Mouse (Mus musculus) embryonic facial prominence, embryonic 14.5 days (tissue): ENCODE results near the gene 1190007I07Rik. TPM values are rescaled to one million over a fixed set of nuclear protein-coding genes. Genes with fewer than 3 reads are reported as not detected.
"Not testable (repeated sequence)": the region's sequence is repeated elsewhere in the genome, so short reads cannot be mapped to it uniquely, and the experiment has no call there.

Source experiments
- ATAC-seq: fragments of 200-750 bp; cut with Nextera tagmentation; 2 replicates; pipeline ENCODE4 v1.8.0; 2017; ENCODE audit warnings: low read depth, moderate number of reproducible peaks, moderate TSS enrichment
- DNase-seq: peaks from one replicate; pipeline ENCODE4 v3.0.0-alpha.2; 2015; ENCODE audit warnings: low spot score
- H3K27ac ChIP-seq: fragments of 300-500 bp; sonication (generic); replicated peaks from 2 replicates; pipeline ENCODE4 v1.5.1; 2014; ENCODE audit warnings: low read depth, mild to moderate bottlenecking, low read length, moderate library complexity
- H3K27me3 ChIP-seq: fragments of 300-500 bp; sonication (generic); replicated peaks from 2 replicates; pipeline ENCODE4 v1.6.1; 2014; ENCODE audit warnings: low read length; ENCODE audit not compliant: control insufficient read depth, insufficient read depth
- H3K36me3 ChIP-seq: fragments of 300-500 bp; sonication (generic); 2 replicates; pipeline ENCODE4 v1.6.1; 2014; ENCODE audit warnings: low read length, mixed read lengths; ENCODE audit not compliant: control insufficient read depth, insufficient read depth
- H3K4me1 ChIP-seq: fragments of 300-500 bp; sonication (generic); 2 replicates; pipeline ENCODE4 v1.6.1; 2014; ENCODE audit warnings: antibody characterized with exemption, low read length; ENCODE audit not compliant: control insufficient read depth, insufficient read depth
- H3K4me2 ChIP-seq: fragments of 300-500 bp; sonication (generic); 2 replicates; pipeline ENCODE4 v1.6.1; 2014; ENCODE audit warnings: low read depth, mild to moderate bottlenecking, low read length, moderate library complexity, mixed read lengths
- H3K4me3 ChIP-seq: fragments of 300-500 bp; sonication (generic); 2 replicates; pipeline ENCODE4 v1.5.1; 2014; ENCODE audit warnings: low read depth, mild to moderate bottlenecking, low read length
- H3K9ac ChIP-seq: fragments of 300-500 bp; sonication (generic); 2 replicates; pipeline ENCODE4 v1.6.1; 2014; ENCODE audit warnings: low read depth, mild to moderate bottlenecking, low read length, moderate library complexity, mixed read lengths
- H3K9me3 ChIP-seq: fragments of 300-500 bp; sonication (generic); 2 replicates; pipeline ENCODE4 v1.6.1; 2016; ENCODE audit warnings: low read length; ENCODE audit not compliant: control insufficient read depth
- WGBS: fragments of 180-500 bp; shearing (Covaris S2); extraction: QIAGEN DNeasy Blood & Tissue Kit; methylation state at CpG from one replicate; pipeline ENCODE4 v1.1.7; 2014; 5-methylcytosine and 5-hydroxymethylcytosine counted together
- polyA plus RNA-seq: library from polyadenylated mRNA; unstranded; fragments of >200 nt; fragmentation: Nextera tagmentation; extraction: Ambion mirVana; gene quantifications from 2 replicates; pipeline ENCODE4 v1.2.1, GENCODE M21; 2014

The 1190007I07Rik gene
- polyA plus RNA-seq, 1 experiment from 2014 or later = 33.0 TPM

- H3K4me3 ChIP-seq, H3K9me3 ChIP-seq, ATAC-seq, H3K9ac ChIP-seq, DNase-seq, H3K27ac ChIP-seq, H3K4me1 ChIP-seq, H3K27me3 ChIP-seq, H3K4me2 ChIP-seq, H3K36me3 ChIP-seq: not testable (repeated sequence)
- WGBS = 89% methylated on average over 9 of the region's 9 CpGs
Measured at GRCm38 (mm10) chr10:82589673-82590072, 33.4 kb downstream of the 1190007I07Rik start.

DNA sequence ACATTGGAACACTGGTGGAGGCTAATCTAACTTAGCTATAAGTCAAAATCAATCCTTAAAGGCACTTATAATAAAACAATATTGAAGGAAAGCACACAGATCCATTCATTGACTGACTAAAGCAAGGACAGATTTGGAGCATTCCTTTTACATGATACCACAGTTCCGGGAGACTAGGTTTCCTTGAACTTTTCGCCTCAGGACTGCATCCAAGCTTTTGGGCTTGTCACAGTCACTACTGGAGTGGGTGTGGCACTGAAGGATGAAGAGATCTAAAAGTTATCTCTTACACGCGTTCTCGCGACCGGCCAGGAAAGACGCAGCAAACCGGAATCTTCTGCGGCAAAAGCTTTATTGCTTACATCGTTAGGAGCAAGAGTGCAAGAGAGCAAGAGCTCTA is 51.9 kb downstream of the 1190007I07Rik start:
- not testable (repeated sequence) for H3K27ac ChIP-seq, DNase-seq, H3K4me3 ChIP-seq, ATAC-seq, H3K9me3 ChIP-seq, H3K27me3 ChIP-seq, H3K9ac ChIP-seq, H3K4me2 ChIP-seq, H3K36me3 ChIP-seq, H3K4me1 ChIP-seq
- 96% methylated on average over 11 of the region's 11 CpGs for WGBS

Other genes starting within 250 kb of the 1190007I07Rik start
- gene Gm1553, start 130.6 kb downstream of the 1190007I07Rik start, polyA plus RNA-seq = not detected in 2 replicates
- 103 and 119 TPM in 2 replicates for gene Tdg, start 6.6 kb upstream of the 1190007I07Rik start, polyA plus RNA-seq
- gene Glt8d2, start 67.4 kb upstream of the 1190007I07Rik start, polyA plus RNA-seq = 25.6 and 26.7 TPM in 2 replicates
- 45.0 and 49.4 TPM in 2 replicates for gene Hcfc2, start 72.9 kb upstream of the 1190007I07Rik start, polyA plus RNA-seq
- 41.8 and 45.7 TPM in 2 replicates for gene Nfyb, start 140.9 kb upstream of the 1190007I07Rik start, polyA plus RNA-seq
- 85.0 and 98.9 TPM in 2 replicates for gene Txnrd1, start 210.7 kb upstream of the 1190007I07Rik start, polyA plus RNA-seq
- gene Eid3, start 243.4 kb upstream of the 1190007I07Rik start, polyA plus RNA-seq = 0.26 and 0.81 TPM in 2 replicates